Mouse (Mus musculus): Measurements from ENCODE around the gene Kdm4a.
A peak's percentile ranks its signal among the peaks of the same experiment; 100 is the strongest.

Kdm4a gene

DNA sequence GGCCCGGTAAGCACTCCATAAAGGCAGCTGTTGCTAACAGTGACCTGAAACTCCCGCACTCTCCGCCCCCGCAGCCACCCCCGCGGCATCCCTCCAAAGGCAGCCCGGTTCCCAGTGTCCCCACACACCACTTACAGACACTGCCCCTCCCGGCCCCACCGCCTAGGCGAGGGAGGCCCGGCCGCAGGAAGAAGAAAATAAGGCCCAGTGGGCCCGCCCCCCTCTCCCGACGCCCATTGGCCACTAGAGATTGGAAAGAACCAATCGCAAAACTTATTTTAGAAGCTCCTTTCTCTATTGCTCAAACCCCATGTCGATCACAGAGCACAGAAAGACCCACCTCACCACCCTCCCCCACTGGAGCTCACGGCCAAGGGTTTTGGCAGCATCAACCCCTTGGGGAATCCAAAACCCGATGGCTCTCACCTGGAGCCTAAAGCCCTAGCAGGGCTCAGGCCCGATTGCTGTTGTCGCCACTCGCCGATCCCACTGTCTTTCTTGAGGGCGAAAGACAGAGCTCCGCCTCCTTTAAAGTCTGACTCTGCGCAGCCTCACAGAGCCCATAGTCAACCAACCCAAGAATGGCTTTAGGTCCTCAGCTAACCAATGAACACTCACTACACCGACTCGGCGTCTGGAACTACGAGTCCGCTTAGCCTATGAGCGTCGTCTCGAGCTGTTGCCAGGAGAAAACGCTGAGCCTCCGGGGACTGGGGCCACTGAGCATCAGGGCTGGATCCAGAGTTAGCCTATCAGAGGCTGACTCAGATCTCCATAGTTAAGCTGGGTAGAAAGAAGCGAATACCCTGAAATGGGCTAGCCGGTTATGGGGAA lies at the start of gene Kdm4a:
Gene Kdm4a, minus strand, starts transcription at position 577 of the 834 bp plus-strand sequence.
- no peak for TF ChIP-seq CTCF (conservative IDR thresholded peaks at IDR 0.05; ENCODE audit: low read length)
- TF ChIP-seq NANOG (IDR thresholded peaks at IDR 0.05; ENCODE audit: borderline replicate concordance, low read length): no peak
- TF ChIP-seq POU5F1 (IDR thresholded peaks at IDR 0.05; ENCODE audit: borderline replicate concordance, low read length): no peak
- peak within 1 kb of the TSS; percentile 86 for H3K4me3 ChIP-seq (replicated peaks; ENCODE audit: low read length)
- H3K36me3 ChIP-seq (ENCODE audit: insufficient read depth, low read length): peaks cover 28% of the 10 kb centered on the region
- H3K4me1 ChIP-seq (replicated peaks; ENCODE audit: low read depth, low read length): peaks cover 43% of the 10 kb centered on the region
- no peaks in the 10 kb centered on the region for H3K27me3 ChIP-seq (ENCODE audit: insufficient read depth, low read length)
- no peaks in the 10 kb centered on the region for H3K9me3 ChIP-seq (ENCODE audit: low read length)

DNA sequence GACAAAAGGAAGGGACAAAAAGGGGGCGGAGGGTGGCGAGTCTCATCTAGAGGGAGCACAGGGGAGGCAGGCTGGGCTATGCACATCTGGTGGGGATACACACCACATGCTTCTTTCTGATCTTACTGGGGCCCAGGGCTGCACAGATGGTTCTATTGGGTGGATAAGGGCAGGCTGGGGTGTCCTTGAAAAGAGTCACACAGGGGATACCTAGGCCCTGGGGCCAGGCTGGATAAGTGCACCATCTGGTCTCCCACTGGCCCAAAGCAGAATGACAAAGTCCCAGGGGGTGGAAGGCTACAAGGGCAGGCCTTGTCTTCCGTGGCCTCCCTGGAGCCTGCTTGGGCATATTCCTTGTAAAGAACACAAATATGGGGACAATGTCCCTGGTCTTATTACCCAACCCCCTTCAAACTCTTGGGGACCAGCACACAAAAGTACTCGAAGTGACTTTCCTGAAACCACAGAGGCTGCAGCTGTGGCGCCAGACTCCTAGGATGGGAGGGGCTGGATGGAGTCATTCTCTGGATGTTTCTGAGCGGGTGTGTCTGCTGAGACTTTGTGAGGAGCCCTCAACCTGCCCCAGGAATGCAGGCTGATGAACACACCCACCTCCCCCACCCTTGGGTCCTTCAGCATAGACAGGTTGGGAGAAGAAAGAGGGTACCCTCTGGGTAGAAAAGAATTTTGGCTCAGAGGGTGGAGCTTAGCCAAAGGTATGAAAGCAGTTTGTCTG lies 49.4 kb upstream of the Kdm4a start:
- Histone ChIP-seq H3K9me3 (ENCODE audit: low read length) (no peaks in the 10 kb centered on the region), H3K4me3 (replicated peaks; ENCODE audit: low read length) (peak overlapping the region; percentile 55), H3K36me3 (ENCODE audit: insufficient read depth, low read length) (peaks cover 91% of the 10 kb centered on the region), H3K4me1 (replicated peaks; ENCODE audit: low read depth, low read length) (peaks cover 100% of the 10 kb centered on the region), H3K27me3 (ENCODE audit: insufficient read depth, low read length) (no peaks in the 10 kb centered on the region)
- TF ChIP-seq POU5F1 (IDR thresholded peaks at IDR 0.05; ENCODE audit: borderline replicate concordance, low read length) (no peak), CTCF (conservative IDR thresholded peaks at IDR 0.05; ENCODE audit: low read length) (no peak), NANOG (IDR thresholded peaks at IDR 0.05; ENCODE audit: borderline replicate concordance, low read length) (0 out of 2 replicates have a peak, but pooled peaks have one; percentile 2)

DNA sequence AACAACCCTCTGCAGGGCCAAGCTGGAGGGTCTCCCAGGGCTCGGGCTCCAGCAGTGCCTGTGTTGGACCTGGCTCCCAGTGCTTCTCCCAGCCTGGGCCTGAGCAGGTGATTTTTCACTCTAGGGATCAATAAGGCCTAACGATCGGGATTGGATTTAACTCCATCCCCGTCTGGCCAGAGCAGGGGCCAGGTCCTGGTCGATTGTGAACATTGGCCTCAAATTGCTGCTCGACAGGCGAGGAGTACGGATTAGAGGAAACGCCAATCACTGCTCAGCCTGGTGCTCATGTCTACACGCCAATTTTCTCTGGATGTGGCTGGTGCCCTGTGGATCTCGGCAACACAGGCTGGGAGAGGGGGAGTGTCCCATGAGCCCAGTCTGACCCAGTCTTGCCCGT lies 47.6 kb upstream of the Kdm4a start:
- peaks cover 98% of the 10 kb centered on the region for H3K4me1 ChIP-seq (replicated peaks; ENCODE audit: low read depth, low read length)
- no peaks in the 10 kb centered on the region for H3K9me3 ChIP-seq (ENCODE audit: low read length)
- no peak overlapping the region for H3K4me3 ChIP-seq (replicated peaks; ENCODE audit: low read length)
- TF ChIP-seq NANOG (IDR thresholded peaks at IDR 0.05; ENCODE audit: borderline replicate concordance, low read length) (no peak), POU5F1 (IDR thresholded peaks at IDR 0.05; ENCODE audit: borderline replicate concordance, low read length) (no peak)
- peaks cover 92% of the 10 kb centered on the region for H3K36me3 ChIP-seq (ENCODE audit: insufficient read depth, low read length)
- no peaks in the 10 kb centered on the region for H3K27me3 ChIP-seq (ENCODE audit: insufficient read depth, low read length)

DNA sequence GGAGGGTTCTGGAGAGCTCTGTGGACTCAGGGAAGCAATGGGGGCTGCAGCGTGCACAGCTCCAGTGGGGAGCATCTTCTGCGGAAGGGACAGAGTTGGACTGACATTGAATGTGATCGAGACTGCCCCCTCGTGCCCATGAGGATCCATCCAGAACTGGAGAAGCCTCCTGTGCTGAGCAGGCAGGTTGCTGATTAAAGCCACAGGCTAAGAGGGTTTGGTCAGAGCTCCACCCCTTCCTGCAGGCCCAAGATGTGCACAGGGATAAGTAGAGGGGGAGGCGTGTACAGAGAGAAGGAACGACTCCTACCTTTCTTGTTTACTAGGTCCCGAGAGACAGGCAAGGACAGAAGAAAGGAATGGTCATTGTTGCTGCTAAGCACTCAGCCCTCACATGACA lies 41.4 kb upstream of the Kdm4a start:
- peak; percentile 8; the same call in 1 of the 2 replicates for TF ChIP-seq CTCF (conservative IDR thresholded peaks at IDR 0.05; ENCODE audit: low read length)
- TF ChIP-seq POU5F1 (IDR thresholded peaks at IDR 0.05; ENCODE audit: borderline replicate concordance, low read length): no peak
- Histone ChIP-seq H3K36me3 (ENCODE audit: insufficient read depth, low read length) (peaks cover 100% of the 10 kb centered on the region), H3K4me1 (replicated peaks; ENCODE audit: low read depth, low read length) (peaks cover 90% of the 10 kb centered on the region), H3K27me3 (ENCODE audit: insufficient read depth, low read length) (no peaks in the 10 kb centered on the region), H3K4me3 (replicated peaks; ENCODE audit: low read length) (peak overlapping the region; percentile 32; the same call in 1 of the 2 replicates), H3K9me3 (ENCODE audit: low read length) (no peaks in the 10 kb centered on the region)

DNA sequence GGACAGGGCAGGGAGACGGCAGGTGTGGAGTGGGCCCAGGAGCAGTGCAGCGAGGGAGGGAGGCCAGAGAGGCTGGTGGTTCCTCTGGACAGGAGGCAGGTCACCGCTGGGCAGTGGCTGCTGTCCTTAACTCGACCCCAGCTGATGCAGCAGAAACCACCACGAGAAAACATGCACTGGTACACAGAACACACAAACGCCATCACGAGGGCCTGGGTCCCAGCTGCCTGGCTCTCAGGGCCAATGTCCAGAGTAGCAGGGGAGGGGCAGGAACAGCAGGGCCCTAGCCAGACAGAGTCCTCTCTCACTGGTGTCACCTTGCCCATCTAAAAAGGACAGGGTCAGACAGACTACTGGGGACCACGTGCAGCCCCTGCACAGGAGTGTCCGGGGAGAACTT lies 40.9 kb upstream of the Kdm4a start:
- H3K4me3 ChIP-seq (replicated peaks; ENCODE audit: low read length): peak overlapping the region; percentile 32; the same call in 1 of the 2 replicates
- H3K4me1 ChIP-seq (replicated peaks; ENCODE audit: low read depth, low read length): peaks cover 90% of the 10 kb centered on the region
- no peaks in the 10 kb centered on the region for H3K9me3 ChIP-seq (ENCODE audit: low read length)
- TF ChIP-seq POU5F1 (IDR thresholded peaks at IDR 0.05; ENCODE audit: borderline replicate concordance, low read length): no peak
- no peak for TF ChIP-seq CTCF (conservative IDR thresholded peaks at IDR 0.05; ENCODE audit: low read length)
- no peak for TF ChIP-seq NANOG (IDR thresholded peaks at IDR 0.05; ENCODE audit: borderline replicate concordance, low read length)
- no peaks in the 10 kb centered on the region for H3K27me3 ChIP-seq (ENCODE audit: insufficient read depth, low read length)
- peaks cover 100% of the 10 kb centered on the region for H3K36me3 ChIP-seq (ENCODE audit: insufficient read depth, low read length)

DNA sequence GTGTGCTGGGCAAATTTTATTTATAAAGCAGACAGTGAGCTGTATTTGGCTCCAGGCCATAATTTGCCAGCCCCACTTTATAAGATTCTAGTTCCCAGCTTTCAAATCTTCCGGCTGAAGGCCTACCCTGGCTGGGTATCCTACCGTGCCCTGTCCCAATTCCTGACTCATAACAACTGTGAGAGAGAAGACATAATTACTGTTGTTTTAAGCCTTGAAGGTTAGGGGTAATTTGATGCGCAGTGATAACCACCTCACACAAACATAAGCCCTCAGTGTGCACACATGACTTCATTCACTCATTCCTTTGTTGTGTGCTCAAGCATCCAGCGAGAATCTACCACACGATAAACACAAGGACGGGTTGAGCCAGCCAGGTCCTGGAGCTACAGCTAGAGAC lies 39.6 kb upstream of the Kdm4a start:
- Histone ChIP-seq H3K4me1 (replicated peaks; ENCODE audit: low read depth, low read length) (peaks cover 90% of the 10 kb centered on the region), H3K9me3 (ENCODE audit: low read length) (no peaks in the 10 kb centered on the region), H3K27me3 (ENCODE audit: insufficient read depth, low read length) (no peaks in the 10 kb centered on the region), H3K36me3 (ENCODE audit: insufficient read depth, low read length) (peaks cover 100% of the 10 kb centered on the region), H3K4me3 (replicated peaks; ENCODE audit: low read length) (no peak overlapping the region)
- TF ChIP-seq NANOG (IDR thresholded peaks at IDR 0.05; ENCODE audit: borderline replicate concordance, low read length) (no peak), POU5F1 (IDR thresholded peaks at IDR 0.05; ENCODE audit: borderline replicate concordance, low read length) (no peak), CTCF (conservative IDR thresholded peaks at IDR 0.05; ENCODE audit: low read length) (no peak)

DNA sequence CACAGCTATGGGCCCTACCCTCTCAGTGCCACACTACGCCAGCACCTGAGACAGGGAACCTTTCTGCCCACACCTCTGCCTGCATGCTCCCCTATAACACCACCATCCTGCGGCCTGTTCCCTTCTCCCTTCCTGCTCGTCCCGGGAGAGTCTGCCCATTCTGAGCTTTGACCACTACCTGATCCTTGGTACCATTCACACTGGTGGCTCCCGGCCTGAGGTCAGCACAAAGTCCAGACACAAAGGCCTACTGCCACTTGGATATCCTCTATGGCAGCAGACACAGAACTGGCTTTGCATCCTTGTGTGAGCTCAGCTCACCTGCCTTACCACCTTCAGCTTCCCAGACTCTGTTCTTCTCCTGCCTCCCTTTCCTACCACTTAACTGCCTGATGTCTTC lies 38.7 kb upstream of the Kdm4a start:
- peaks cover 100% of the 10 kb centered on the region for H3K36me3 ChIP-seq (ENCODE audit: insufficient read depth, low read length)
- H3K27me3 ChIP-seq (ENCODE audit: insufficient read depth, low read length): no peaks in the 10 kb centered on the region
- no peaks in the 10 kb centered on the region for H3K9me3 ChIP-seq (ENCODE audit: low read length)
- no peak overlapping the region for H3K4me3 ChIP-seq (replicated peaks; ENCODE audit: low read length)
- TF ChIP-seq CTCF (conservative IDR thresholded peaks at IDR 0.05; ENCODE audit: low read length): no peak
- no peak for TF ChIP-seq POU5F1 (IDR thresholded peaks at IDR 0.05; ENCODE audit: borderline replicate concordance, low read length)
- no peak for TF ChIP-seq NANOG (IDR thresholded peaks at IDR 0.05; ENCODE audit: borderline replicate concordance, low read length)
- peaks cover 85% of the 10 kb centered on the region for H3K4me1 ChIP-seq (replicated peaks; ENCODE audit: low read depth, low read length)

DNA sequence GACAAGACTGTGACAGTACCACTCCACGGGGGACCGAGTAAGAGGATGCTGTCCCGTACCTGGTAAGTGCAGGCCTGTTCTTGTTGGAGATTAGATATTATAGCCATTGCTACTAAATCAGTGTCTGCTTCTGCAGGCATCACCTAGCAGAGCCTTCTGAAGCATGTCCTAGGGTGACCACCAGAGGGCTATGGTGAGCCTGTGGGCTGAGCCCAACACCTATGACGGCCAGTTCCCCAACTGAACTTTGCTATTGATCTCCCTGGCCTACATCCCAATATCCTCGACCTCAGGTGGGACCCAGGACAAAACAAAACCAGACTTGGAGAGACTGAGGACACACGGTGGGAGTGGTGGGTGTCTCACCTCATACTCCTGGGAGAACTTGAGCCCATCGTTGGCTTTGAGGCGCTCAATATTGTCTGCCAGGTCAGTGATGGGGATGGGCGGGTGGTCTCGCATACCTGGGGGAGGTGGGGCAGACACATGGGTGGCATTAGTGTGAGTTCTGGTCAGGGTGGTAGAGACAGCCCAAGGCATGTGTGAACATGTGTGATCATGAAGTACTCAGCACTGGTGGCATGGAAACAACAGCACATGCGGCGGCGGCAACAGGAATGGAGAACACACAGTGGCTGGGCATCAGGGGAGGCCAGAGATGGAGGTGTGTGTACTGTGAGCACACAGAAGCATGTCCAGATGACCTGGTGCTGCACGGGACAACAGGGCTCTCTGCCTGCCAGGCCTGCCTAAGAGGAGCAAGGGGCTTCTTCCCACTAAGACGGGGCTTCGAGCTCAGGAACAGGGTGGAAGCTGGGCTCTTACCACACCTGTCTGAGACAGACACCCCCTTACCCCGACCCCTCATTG lies 37.1 kb upstream of the Kdm4a start:
- H3K4me1 ChIP-seq (replicated peaks; ENCODE audit: low read depth, low read length): peaks cover 83% of the 10 kb centered on the region
- H3K36me3 ChIP-seq (ENCODE audit: insufficient read depth, low read length): peaks cover 100% of the 10 kb centered on the region
- H3K9me3 ChIP-seq (ENCODE audit: low read length): no peaks in the 10 kb centered on the region
- no peak overlapping the region for H3K4me3 ChIP-seq (replicated peaks; ENCODE audit: low read length)
- H3K27me3 ChIP-seq (ENCODE audit: insufficient read depth, low read length): no peaks in the 10 kb centered on the region
- TF ChIP-seq CTCF (conservative IDR thresholded peaks at IDR 0.05; ENCODE audit: low read length) (peak; percentile 68), POU5F1 (IDR thresholded peaks at IDR 0.05; ENCODE audit: borderline replicate concordance, low read length) (no peak), NANOG (IDR thresholded peaks at IDR 0.05; ENCODE audit: borderline replicate concordance, low read length) (no peak)

Measured in E14TG2a.4 (cell line).